Mouse (Mus musculus) frontal cortex, postnatal 10 days (tissue): ENCODE measurements around the gene Rapgef4.
"Not testable (repeated sequence)": the region's sequence is repeated elsewhere in the genome, so short reads cannot be mapped to it uniquely, and the experiment has no call there.

Source experiments
- DNase-seq, 2 experiments: peaks; one replicate each; pipeline ENCODE4 v3.0.0; 2022; ENCODE audit warnings: low spot score in 2 of 2, mixed read lengths in 1 of 2

Rapgef4 gene

GRCm38 (mm10) chr2:72029081-72029480, 48.0 kb downstream of the Rapgef4 start:
- no peak for DNase-seq

- no peak for DNase-seq
Observed at GRCm38 (mm10) chr2:72029586-72030144, 48.6 kb downstream of the Rapgef4 start.

- DNase-seq = no peak
Observed at GRCm38 (mm10) chr2:72031717-72032116, 50.7 kb downstream of the Rapgef4 start.

- DNase-seq = no peak
Observed at GRCm38 (mm10) chr2:72035616-72036015, 54.6 kb downstream of the Rapgef4 start.

- DNase-seq = no peak
Observed at GRCm38 (mm10) chr2:72037357-72037756, 56.3 kb downstream of the Rapgef4 start.

GRCm38 (mm10) chr2:72038235-72038634, 57.2 kb downstream of the Rapgef4 start:
- peak; percentile 45 to 77 for DNase-seq

- peak in 1 of 2 experiments; percentile 37 for DNase-seq
Observed at GRCm38 (mm10) chr2:72038651-72039251, 57.7 kb downstream of the Rapgef4 start.

GRCm38 (mm10) chr2:72039522-72040045, 58.5 kb downstream of the Rapgef4 start:
- no peak for DNase-seq

GRCm38 (mm10) chr2:72041087-72041486, 60.0 kb downstream of the Rapgef4 start:
- no peak for DNase-seq

- DNase-seq = no peak
Observed at GRCm38 (mm10) chr2:72042093-72042492, 61.1 kb downstream of the Rapgef4 start.

- DNase-seq = no peak
Observed at GRCm38 (mm10) chr2:72044191-72044590, 63.2 kb downstream of the Rapgef4 start.

- DNase-seq = no peak
Observed at GRCm38 (mm10) chr2:72045024-72045423, 64.0 kb downstream of the Rapgef4 start.

- no peak for DNase-seq
Observed at GRCm38 (mm10) chr2:72045659-72046058, 64.6 kb downstream of the Rapgef4 start.

GRCm38 (mm10) chr2:72050451-72050850, 69.4 kb downstream of the Rapgef4 start:
- DNase-seq = no peak

GRCm38 (mm10) chr2:72054280-72054679, 73.2 kb downstream of the Rapgef4 start:
- no peak for DNase-seq

GRCm38 (mm10) chr2:72054736-72055135, 73.7 kb downstream of the Rapgef4 start:
- DNase-seq = no peak

- no peak for DNase-seq
Observed at GRCm38 (mm10) chr2:72055476-72055875, 74.4 kb downstream of the Rapgef4 start.

- DNase-seq = no peak
Observed at GRCm38 (mm10) chr2:72056081-72056874, 75.2 kb downstream of the Rapgef4 start.

GRCm38 (mm10) chr2:72062931-72063330, 81.9 kb downstream of the Rapgef4 start:
- DNase-seq = no peak

- no peak for DNase-seq
Observed at GRCm38 (mm10) chr2:72068505-72068904, 87.5 kb downstream of the Rapgef4 start.

GRCm38 (mm10) chr2:72070086-72070485, 89.0 kb downstream of the Rapgef4 start:
- DNase-seq = no peak

- DNase-seq = not testable (repeated sequence)
Observed at GRCm38 (mm10) chr2:72073121-72073520, 92.1 kb downstream of the Rapgef4 start.
